15 mouse cellular contexts compared by ENCODE assay signal in genomic region chr13:84234019-84234418, GRCm38 (mm10).
"Had no signal": no experiment of that assay in that cellular context is flagged by ENCODE, and none has a peak within 500 bp of the region (broad histone marks: within the 10 kb centered on the region; RNA-seq: fewer than 3 reads in every experiment).

No protein-coding gene starts in this region.

- DNase-seq: kidney, postnatal 14 days; layer of hippocampus, adult 9-11 months; liver, embryonic 13.5 days; liver, postnatal 0 days; lung, embryonic 14.5 days; thymus, adult 2 months; thymus, postnatal 14 days had no signal

- H3K27ac ChIP-seq: hindbrain, postnatal 0 days; layer of hippocampus, adult 2 months; left cerebral cortex, adult 2 months; liver, embryonic 13.5 days; macrophage; midbrain, embryonic 13.5 days; stomach, postnatal 0 days had no signal

- H3K27me3 ChIP-seq: liver, embryonic 13.5 days; midbrain, embryonic 13.5 days had no signal

- H3K4me3 ChIP-seq: layer of hippocampus, adult 2 months; left cerebral cortex, adult 2 months; liver, embryonic 13.5 days; midbrain, embryonic 13.5 days had no signal

- ATAC-seq: hindbrain, postnatal 0 days; inflammation-experienced regulatory T-cells, adult 6 months; liver, postnatal 0 days; lung, postnatal 0 days; midbrain, embryonic 13.5 days had no signal

- H3K9ac ChIP-seq: liver, embryonic 13.5 days; liver, postnatal 0 days; lung, embryonic 14.5 days; midbrain, embryonic 13.5 days had no signal

- H3K4me1 ChIP-seq: liver, embryonic 13.5 days; midbrain, embryonic 13.5 days had no signal

- H3K9me3 ChIP-seq: liver, embryonic 13.5 days had no signal

- H3K4me2 ChIP-seq: liver, embryonic 13.5 days; lung, embryonic 14.5 days; midbrain, embryonic 13.5 days had no signal
